9 mouse cellular contexts compared by ENCODE assay signal in genomic region chr7:30122188-30122530, GRCm38 (mm10). TPM values are rescaled to one million over a fixed set of nuclear protein-coding genes. Genes with fewer than 3 reads are reported as not detected.
DNase-seq lines count a peak whose midpoint lies in the region; ATAC-seq and TF ChIP-seq lines count a peak whose summit lies in the region.
"Had no signal": no experiment of that assay in that cellular context is flagged by ENCODE, and none has a peak within 500 bp of the region (broad histone marks: within the 10 kb centered on the region; RNA-seq: fewer than 3 reads in every experiment).

No protein-coding gene starts in this region.

- no peaks in the 10 kb centered on the region for H3K27me3 ChIP-seq in kidney, adult 2 months (replicated peaks; ENCODE audit: control insufficient read depth, insufficient read depth, low read length)
- no peaks in the 10 kb centered on the region for H3K27me3 ChIP-seq in Patski
- no peaks in the 10 kb centered on the region for H3K27me3 ChIP-seq in midbrain, embryonic 13.5 days

- in situ Hi-C loops in Patski (cut with MboI; ENCODE audit: low pct_unique_long_range_greater_than_20kb), result no loop called here

- DNase-seq in kidney, adult 2 months, result no peak
- no peak for DNase-seq in kidney, adult 18-20 months
- DNase-seq in Patski (ENCODE audit: low read depth, low spot score), result no peak
- DNase-seq in forelimb bud, embryonic 11.5 days (ENCODE audit: low read depth, low spot score), result peak; percentile 13
- DNase-seq in cerebellum, adult 9-10 months, result no peak
- no peak for DNase-seq in retina, postnatal 1 day
- no peak for DNase-seq in layer of hippocampus, adult 18-20 months (ENCODE audit: low spot score in 2 of 2)

- 3% methylated on average over 15 of the region's 15 CpGs for WGBS in kidney, adult 2 months
- WGBS in midbrain, embryonic 13.5 days, result 12% methylated on average over 15 of the region's 15 CpGs

- peak; percentile 6 for ATAC-seq in Patski
- ATAC-seq in midbrain, embryonic 13.5 days, result no peak

- no peak overlapping the region for H3K27ac ChIP-seq in kidney, adult 2 months (ENCODE audit: insufficient read depth, low read depth, low read length)
- H3K27ac ChIP-seq in midbrain, embryonic 13.5 days, result peak overlapping the region; percentile 87

- peak overlapping the region; percentile 69 for H3K4me2 ChIP-seq in midbrain, embryonic 13.5 days (replicated peaks)

- peak overlapping the region; percentile 81 for H3K9ac ChIP-seq in midbrain, embryonic 13.5 days (replicated peaks)

- no peaks in the 10 kb centered on the region for H3K9me3 ChIP-seq in midbrain, embryonic 13.5 days

- POLR2A ChIA-PET in Patski (lab: Charles Lee), result interaction anchor here (1.1 kb wide), 1 partner anchor 31 kb away, joined by 3 read pairs; no protein-coding TSS in a partner anchor

- H3K4me3 ChIP-seq in kidney, adult 2 months (ENCODE audit: insufficient read depth, low read depth, low read length), result peak overlapping the region; percentile 94
- H3K4me3 ChIP-seq in midbrain, embryonic 13.5 days (replicated peaks), result peak overlapping the region; percentile 75

- CTCF ChIA-PET in Patski (lab: Charles Lee), result no interaction called here

- H3K36me3 ChIP-seq in kidney, adult 2 months (ENCODE audit: control insufficient read depth, insufficient read depth, low read length), result no peaks in the 10 kb centered on the region
- H3K36me3 ChIP-seq in midbrain, embryonic 13.5 days, result peaks cover 11% of the 10 kb centered on the region

- no peak for TF ChIP-seq CTCF in kidney, adult 2 months (conservative IDR thresholded peaks at IDR 0.05; ENCODE audit: insufficient read depth, insufficient read length, low read depth, low read length)
- no peak for TF ChIP-seq CTCF in Patski (IDR thresholded peaks at IDR 0.05)

- H3K4me1 ChIP-seq in kidney, adult 2 months (ENCODE audit: control insufficient read depth, insufficient read depth, low read length), result no peaks in the 10 kb centered on the region; the same call in 1 of the 2 replicates
- peaks cover 19% of the 10 kb centered on the region for H3K4me1 ChIP-seq in midbrain, embryonic 13.5 days (replicated peaks)

- no peak for TF ChIP-seq POLR2A in kidney, adult 2 months (IDR thresholded peaks at IDR 0.05; ENCODE audit: low read depth, low read length)

RNA-seq across cellular contexts. Expression of gene Zfp382, which starts 0.4 kb away (rescaled TPM):
- 0.64 and 1.4 TPM in 2 replicates for polyA plus RNA-seq in kidney, adult 2 months (2012; rRNA removed)
- 8.7 TPM for polyA plus RNA-seq in Patski (2021)
- polyA plus RNA-seq in midbrain, embryonic 13.5 days (2015; fragmentation: Nextera tagmentation; extraction: Ambion mirVana), result 16.1 and 19.4 TPM in 2 replicates
- total RNA-seq in layer of hippocampus, adult 18-20 months (2021), result 10 to 100 TPM; 29.8 to 34.3 TPM

RNA-seq across cellular contexts. Expression of gene Zfp260, which starts 27.6 kb away (rescaled TPM):
- 13.2 and 18.1 TPM in 2 replicates for polyA plus RNA-seq in kidney, adult 2 months (2012; rRNA removed)
- 55.7 TPM for polyA plus RNA-seq in Patski (2021)
- 112 and 115 TPM in 2 replicates for polyA plus RNA-seq in midbrain, embryonic 13.5 days (2015; fragmentation: Nextera tagmentation; extraction: Ambion mirVana)
- 10 to 100 TPM; 75.7 to 78.3 TPM for total RNA-seq in layer of hippocampus, adult 18-20 months (2021)

RNA-seq across cellular contexts. Expression of gene Zfp566, which starts 31.8 kb away (rescaled TPM):
- polyA plus RNA-seq in kidney, adult 2 months (2012; rRNA removed), result 1.4 and 2.1 TPM in 2 replicates
- 5.3 TPM for polyA plus RNA-seq in Patski (2021)
- 19.3 and 20.4 TPM in 2 replicates for polyA plus RNA-seq in midbrain, embryonic 13.5 days (2015; fragmentation: Nextera tagmentation; extraction: Ambion mirVana)
- 1 to 10 TPM; 5.9 to 8.7 TPM for total RNA-seq in layer of hippocampus, adult 18-20 months (2021)

RNA-seq across cellular contexts. Expression of gene Gm26920, which starts 31.9 kb away (rescaled TPM):
- 0.07 TPM in 1 of 2 replicates, not detected in the other for polyA plus RNA-seq in kidney, adult 2 months (2012; rRNA removed)
- 1.1 TPM for polyA plus RNA-seq in Patski (2021)
- polyA plus RNA-seq in midbrain, embryonic 13.5 days (2015; fragmentation: Nextera tagmentation; extraction: Ambion mirVana), result 1.1 and 4.4 TPM in 2 replicates
- under 1 TPM in 1 of 2 experiments, not detected in 1; 0.64 TPM for total RNA-seq in layer of hippocampus, adult 18-20 months (2021)
- total RNA-seq: common myeloid progenitor, adult 5-6 weeks had no signal

RNA-seq across cellular contexts. Expression of gene Zfp146, which starts 47.4 kb away (rescaled TPM):
- polyA plus RNA-seq in kidney, adult 2 months (2012; rRNA removed), result 11.1 and 11.8 TPM in 2 replicates
- 56.4 TPM for polyA plus RNA-seq in Patski (2021)
- 18.9 and 22.8 TPM in 2 replicates for polyA plus RNA-seq in midbrain, embryonic 13.5 days (2015; fragmentation: Nextera tagmentation; extraction: Ambion mirVana)
- total RNA-seq in layer of hippocampus, adult 18-20 months (2021), result 10 to 100 TPM; 48.3 to 53.7 TPM
